Mouse (Mus musculus): ENCODE measurements around the gene A830031A19Rik. TPM values are rescaled to one million over a fixed set of nuclear protein-coding genes. Genes with fewer than 3 reads are reported as not detected.

The A830031A19Rik gene
- polyA plus RNA-seq, 1 experiment from 2014 or later: not detected

- Histone ChIP-seq H3K27me3 (no peaks in the 10 kb centered on the region), H3K4me3 (peak overlapping the region; percentile 85), H3K4me1 (peaks cover 46% of the 10 kb centered on the region), H3K9me3 (no peaks in the 10 kb centered on the region), H3K36me3 (peaks cover 30% of the 10 kb centered on the region), H3K27ac (peak overlapping the region; percentile 12), H3K9ac (peak overlapping the region; percentile 70), H3K4me2 (peak overlapping the region; percentile 94)
- no peak for ATAC-seq (ENCODE audit: insufficient number of reproducible peaks, insufficient read depth, low FRiP score, low TSS enrichment, low read depth)
- WGBS: 21% methylated on average over 1 of the region's 1 CpGs
Observed at GRCm38 (mm10) chr11:24083076-24083405, 8.2 kb upstream of the A830031A19Rik start.

GRCm38 (mm10) chr11:24082385-24083075 lies 7.7 kb upstream of the A830031A19Rik start:
- WGBS: 7% methylated on average over 11 of the region's 11 CpGs
- peak overlapping the region; percentile 99 for H3K9ac ChIP-seq
- H3K27me3 ChIP-seq: no peaks in the 10 kb centered on the region
- H3K36me3 ChIP-seq: peaks cover 25% of the 10 kb centered on the region
- H3K4me3 ChIP-seq: peak overlapping the region; percentile 85
- H3K4me1 ChIP-seq: peaks cover 40% of the 10 kb centered on the region
- peak overlapping the region; percentile 94 for H3K4me2 ChIP-seq
- peak overlapping the region; percentile 99 for H3K27ac ChIP-seq
- no peak for ATAC-seq (ENCODE audit: insufficient number of reproducible peaks, insufficient read depth, low FRiP score, low TSS enrichment, low read depth)
- H3K9me3 ChIP-seq: no peaks in the 10 kb centered on the region

DNA sequence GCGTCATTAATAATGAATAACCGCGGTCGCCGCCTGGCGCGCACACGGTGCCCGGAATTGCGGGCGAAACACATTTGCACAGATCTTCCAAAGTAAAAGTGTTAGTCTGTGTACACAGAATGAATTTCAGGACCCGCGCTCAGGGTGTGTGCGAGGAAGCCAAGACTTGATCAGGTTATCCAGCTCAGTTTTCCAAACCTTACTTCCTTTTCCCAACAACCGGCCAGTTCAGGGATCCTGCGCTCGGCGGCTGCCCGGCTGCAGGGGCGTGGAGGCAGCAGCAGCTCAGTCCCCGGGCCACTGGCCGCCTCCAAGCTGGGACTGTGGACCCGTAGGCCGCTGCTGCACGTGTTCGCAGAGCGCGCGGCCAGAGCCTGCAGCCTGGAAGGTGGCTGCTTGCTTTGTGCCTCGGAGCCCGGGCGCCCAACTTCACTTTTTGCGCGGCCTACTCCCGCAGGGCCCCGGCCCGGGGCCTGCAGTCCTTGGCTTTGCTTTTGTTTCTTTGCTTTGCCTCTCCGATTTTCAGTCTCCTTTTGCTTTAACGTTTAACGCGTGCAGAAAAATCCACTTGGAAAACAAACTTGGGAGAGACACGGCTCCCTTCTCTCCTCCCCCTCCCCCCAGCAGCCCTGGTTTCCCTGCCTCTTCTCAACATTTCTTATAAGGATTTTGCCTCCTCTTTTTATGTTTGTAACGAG lies 7.0 kb upstream of the A830031A19Rik start:
- WGBS: under 1% methylated on average over 43 of the region's 43 CpGs
- Histone ChIP-seq H3K9ac (peak overlapping the region; percentile 99), H3K27me3 (no peaks in the 10 kb centered on the region), H3K9me3 (no peaks in the 10 kb centered on the region), H3K4me3 (peak overlapping the region; percentile 85), H3K36me3 (peaks cover 18% of the 10 kb centered on the region), H3K27ac (peak overlapping the region; percentile 99), H3K4me1 (peaks cover 34% of the 10 kb centered on the region), H3K4me2 (peak overlapping the region; percentile 94)
- no peak for ATAC-seq (ENCODE audit: insufficient number of reproducible peaks, insufficient read depth, low FRiP score, low TSS enrichment, low read depth)

DNA sequence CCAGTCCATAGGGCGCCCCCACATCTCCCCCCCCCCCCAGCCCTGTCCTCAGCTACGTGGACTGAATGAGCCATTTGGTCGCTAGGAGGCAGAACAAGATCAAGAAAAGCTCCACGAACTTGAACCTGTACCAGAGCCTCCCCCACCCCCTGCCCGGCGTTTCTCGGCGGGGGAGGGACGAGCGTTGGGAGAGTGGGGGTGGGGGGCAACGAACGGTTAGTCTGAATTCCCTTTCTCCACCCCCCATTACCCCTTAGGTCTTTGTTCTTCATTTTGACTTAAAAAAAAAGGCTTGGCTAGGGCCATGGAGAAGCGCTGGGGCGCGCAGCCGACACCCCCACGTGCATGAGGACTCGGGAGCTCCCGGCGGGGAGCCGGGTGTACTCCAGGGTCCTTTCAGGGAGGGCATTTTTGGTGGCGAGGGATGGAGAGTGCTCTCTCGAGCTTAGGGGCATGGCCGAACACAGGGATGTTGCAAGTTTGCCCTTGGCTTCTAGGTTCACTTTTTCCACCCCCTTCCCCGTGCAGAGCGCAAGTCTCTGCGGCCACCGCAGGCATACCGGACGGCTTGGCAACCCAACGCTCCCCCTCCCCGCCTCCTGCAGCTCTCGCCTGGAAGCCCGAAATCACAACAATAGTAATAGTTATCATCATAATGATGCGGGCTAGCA lies 6.3 kb upstream of the A830031A19Rik start:
- Histone ChIP-seq H3K9me3 (no peaks in the 10 kb centered on the region), H3K4me1 (peaks cover 27% of the 10 kb centered on the region), H3K27ac (peak overlapping the region; percentile 99), H3K27me3 (no peaks in the 10 kb centered on the region), H3K4me3 (peak overlapping the region; percentile 85), H3K36me3 (peaks cover 11% of the 10 kb centered on the region), H3K4me2 (peak overlapping the region; percentile 94), H3K9ac (peak overlapping the region; percentile 99)
- under 1% methylated on average over 35 of the region's 35 CpGs for WGBS
- peak; percentile 62 for ATAC-seq (ENCODE audit: insufficient number of reproducible peaks, insufficient read depth, low FRiP score, low TSS enrichment, low read depth)

- Histone ChIP-seq H3K9me3 (no peaks in the 10 kb centered on the region), H3K4me2 (peak overlapping the region; percentile 94), H3K9ac (peak overlapping the region; percentile 99), H3K27ac (peak overlapping the region; percentile 99), H3K4me3 (peak overlapping the region; percentile 85), H3K27me3 (no peaks in the 10 kb centered on the region), H3K4me1 (peaks cover 21% of the 10 kb centered on the region), H3K36me3 (peaks cover 5% of the 10 kb centered on the region)
- peak; percentile 35 for ATAC-seq (ENCODE audit: insufficient number of reproducible peaks, insufficient read depth, low FRiP score, low TSS enrichment, low read depth)
- under 1% methylated on average over 30 of the region's 30 CpGs for WGBS
Observed at GRCm38 (mm10) chr11:24080541-24080940, 5.7 kb upstream of the A830031A19Rik start.

DNA sequence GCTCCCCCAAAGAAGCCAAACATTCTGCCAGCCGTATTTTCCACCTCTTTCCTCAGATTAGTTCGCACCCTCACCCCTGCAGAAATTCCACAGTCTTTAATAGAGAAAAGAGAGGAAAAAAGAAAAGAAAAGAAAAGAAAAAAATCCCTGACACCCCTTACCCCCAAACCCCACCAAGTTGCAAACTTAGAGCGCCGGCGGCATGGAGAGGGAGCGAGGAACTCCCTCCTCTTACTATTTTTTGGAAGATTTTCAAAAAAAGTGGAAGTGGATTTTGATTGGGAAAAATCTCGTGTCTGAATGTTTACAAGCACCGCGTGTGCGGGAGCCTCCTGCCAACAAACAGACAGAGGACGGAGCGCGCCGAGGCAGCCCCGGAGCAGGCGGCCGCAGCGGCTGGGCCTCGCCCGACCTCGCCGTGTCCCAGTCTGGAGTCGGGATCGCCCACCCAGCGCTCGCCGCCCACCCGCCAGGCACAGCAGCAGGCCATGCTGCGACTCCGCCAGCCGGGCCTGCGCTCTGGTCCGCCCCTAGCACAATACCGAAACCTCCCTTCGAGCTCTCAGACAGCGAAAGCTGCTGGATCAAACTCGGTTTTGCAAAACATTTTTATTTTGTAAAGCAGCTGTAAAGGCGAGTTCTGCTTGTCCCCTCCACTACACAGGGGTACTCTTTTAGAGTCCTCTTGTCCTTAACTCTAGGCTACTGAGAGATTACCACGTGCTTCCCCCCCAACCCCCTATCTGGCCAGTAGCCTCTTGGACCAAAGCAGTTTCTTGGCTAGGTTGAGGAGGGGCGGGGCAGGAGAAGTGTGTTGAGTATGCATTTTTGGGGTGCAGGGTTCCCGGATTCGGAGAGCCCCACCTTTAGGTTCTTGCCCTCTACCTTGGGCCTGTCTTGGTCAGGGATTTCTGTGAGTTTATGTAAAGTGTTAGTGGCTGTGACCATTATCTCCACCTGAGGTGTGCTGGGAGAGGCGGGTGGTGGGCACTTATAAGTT lies 4.8 kb upstream of the A830031A19Rik start:
- ATAC-seq (ENCODE audit: insufficient number of reproducible peaks, insufficient read depth, low FRiP score, low TSS enrichment, low read depth): no peak
- H3K4me1 ChIP-seq: peaks cover 16% of the 10 kb centered on the region
- WGBS: under 1% methylated on average over 43 of the region's 43 CpGs

DNA sequence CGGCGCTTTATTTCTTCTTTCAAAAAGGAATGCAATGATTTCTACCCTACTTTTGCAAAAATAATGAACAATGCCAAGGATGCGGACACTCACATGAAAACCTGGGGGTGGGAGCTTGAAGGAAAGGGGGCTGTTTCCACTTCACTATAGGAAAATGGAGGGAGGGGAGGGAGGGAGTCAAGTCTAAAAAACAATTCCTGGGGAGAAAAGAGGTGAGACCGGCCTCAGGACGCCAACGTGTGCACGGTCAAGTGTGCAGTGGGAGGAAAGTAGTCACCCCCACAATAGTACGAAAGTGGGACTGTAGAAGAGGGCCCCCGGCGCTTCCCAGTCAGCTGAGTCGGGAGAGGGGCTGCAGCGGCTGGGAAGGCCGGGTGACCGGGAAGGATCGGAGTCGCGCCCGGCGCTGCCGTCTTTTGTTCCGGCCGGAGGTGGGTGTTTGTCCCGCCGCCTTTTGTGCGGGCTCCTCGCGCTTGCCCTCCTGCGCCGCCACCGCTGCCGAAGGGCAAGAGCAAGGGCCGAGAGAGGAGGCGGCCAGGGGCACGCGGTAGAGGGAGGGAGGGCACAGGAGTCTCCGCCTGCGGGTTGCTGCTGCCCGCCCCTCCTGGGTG lies 4.0 kb upstream of the A830031A19Rik start:
- no peaks in the 10 kb centered on the region for H3K27me3 ChIP-seq
- ATAC-seq (ENCODE audit: insufficient number of reproducible peaks, insufficient read depth, low FRiP score, low TSS enrichment, low read depth): no peak
- peak overlapping the region; percentile 99 for H3K9ac ChIP-seq
- no peaks in the 10 kb centered on the region for H3K9me3 ChIP-seq
- no peaks in the 10 kb centered on the region for H3K36me3 ChIP-seq
- H3K4me2 ChIP-seq: peak overlapping the region; percentile 94
- under 1% methylated on average over 38 of the region's 38 CpGs for WGBS
- peaks cover 19% of the 10 kb centered on the region for H3K4me1 ChIP-seq
- H3K27ac ChIP-seq: peak overlapping the region; percentile 99
- peak overlapping the region; percentile 85 for H3K4me3 ChIP-seq

More for the DNA sequence above, 4.8 kb upstream of the A830031A19Rik start:
- Histone ChIP-seq H3K27me3 (no peaks in the 10 kb centered on the region), H3K36me3 (no peaks in the 10 kb centered on the region), H3K9ac (peak overlapping the region; percentile 99), H3K4me2 (peak overlapping the region; percentile 94), H3K27ac (peak overlapping the region; percentile 99), H3K4me3 (peak overlapping the region; percentile 85), H3K9me3 (no peaks in the 10 kb centered on the region)

- Histone ChIP-seq H3K4me3 (peak within 1 kb of the TSS; percentile 85), H3K4me1 (peaks cover 12% of the 10 kb centered on the region), H3K9ac (peak within 1 kb of the TSS; percentile 99), H3K4me2 (peak within 1 kb of the TSS; percentile 94), H3K9me3 (no peaks in the 10 kb centered on the region), H3K36me3 (no peaks in the 10 kb centered on the region), H3K27me3 (0 out of 2 replicates have a peak, but pooled peaks cover 2% of the 10 kb centered on the region), H3K27ac (peak within 1 kb of the TSS; percentile 99)
- peak; percentile 16; the same call in 1 of the 2 replicates for ATAC-seq (ENCODE audit: insufficient number of reproducible peaks, insufficient read depth, low FRiP score, low TSS enrichment, low read depth)
- WGBS: under 1% methylated on average over 39 of the region's 51 CpGs
Observed at GRCm38 (mm10) chr11:24077795-24078705, 3.2 kb upstream of the A830031A19Rik start, which contains the start of gene Bcl11a. Bcl11a (plus strand) TSS chr11:24078056.

- H3K4me2 ChIP-seq: peak overlapping the region; percentile 94
- no peaks in the 10 kb centered on the region for H3K9me3 ChIP-seq
- H3K4me3 ChIP-seq: peak overlapping the region; percentile 85
- H3K27ac ChIP-seq: peak overlapping the region; percentile 99
- H3K4me1 ChIP-seq: peaks cover 11% of the 10 kb centered on the region; the same call in 1 of the 2 replicates
- WGBS: under 1% methylated on average over 59 of the region's 59 CpGs
- H3K27me3 ChIP-seq: 0 out of 2 replicates have a peak, but pooled peaks cover 2% of the 10 kb centered on the region
- H3K36me3 ChIP-seq: no peaks in the 10 kb centered on the region
- peak overlapping the region; percentile 99 for H3K9ac ChIP-seq
- ATAC-seq (ENCODE audit: insufficient number of reproducible peaks, insufficient read depth, low FRiP score, low TSS enrichment, low read depth): peak; percentile 29
Observed at GRCm38 (mm10) chr11:24076821-24077730, 2.2 kb upstream of the A830031A19Rik start.

Data from embryonic facial prominence, embryonic 13.5 days (tissue).